Mouse (Mus musculus) MEL (cell line): ENCODE measurements at regions not wholly inside any gene's neighbourhood (a gene's known extent, or its start where the extent isn't known, plus 50 kb on each side); places are given as distances from the start of the nearest gene placed in this dataset.

Source experiments
- DNase-seq: peaks from one replicate; pipeline ENCODE4 v3.0.0; 2011; ENCODE audit warnings: low read depth, low spot score
- H3K27ac ChIP-seq: 2 replicates; pipeline ENCODE4 v1.5.1; 2012; ENCODE audit warnings: low read depth, mild to moderate bottlenecking, control low read depth, low read length, moderate library complexity; ENCODE audit not compliant: control insufficient read depth
- H3K27me3 ChIP-seq, 2 experiments: fragments of 150-350 bp in 1 of 2; sonication (generic) in 1 of 2; 2 replicates each; pipeline ENCODE4 v1.6.1; 2012; ENCODE audit warnings: low read length in 2 of 2, mild to moderate bottlenecking in 2 of 2, improper control_type of control experiment in 1 of 2, moderate library complexity in 1 of 2; ENCODE audit not compliant: insufficient read depth in 2 of 2, control insufficient read depth in 1 of 2
- H3K36me3 ChIP-seq, 2 experiments: 2 replicates each; pipeline ENCODE4 v1.6.1; 2012 to 2014; ENCODE audit warnings: low read length in 2 of 2, improper control_type of control experiment in 1 of 2, inconsistent platforms in 1 of 2, mild to moderate bottlenecking in 1 of 2; ENCODE audit not compliant: insufficient read depth in 2 of 2, control insufficient read depth in 1 of 2
- H3K4me1 ChIP-seq, 2 experiments: fragments of 150-350 bp in 1 of 2; sonication (generic) in 1 of 2; 2 replicates each; pipeline ENCODE4 v1.6.1; 2012; ENCODE audit warnings: low read length in 2 of 2, improper control_type of control experiment in 1 of 2, mild to moderate bottlenecking in 1 of 2; ENCODE audit not compliant: insufficient read depth in 2 of 2, control insufficient read depth in 1 of 2
- H3K4me3 ChIP-seq, 2 experiments: fragments of 150-350 bp in 1 of 2; sonication (generic) in 1 of 2; 2 replicates each; pipeline ENCODE4 v1.5.1; 2012; ENCODE audit warnings: low read depth in 2 of 2, low read length in 2 of 2, mild to moderate bottlenecking in 2 of 2, moderate library complexity in 2 of 2, control low read depth in 1 of 2, improper control_type of control experiment in 1 of 2; ENCODE audit not compliant: control insufficient read depth in 1 of 2, insufficient read depth in 1 of 2
- H3K79me2 ChIP-seq: 2 replicates; pipeline ENCODE4 v1.6.1; 2012; ENCODE audit warnings: mild to moderate bottlenecking, low read length, moderate library complexity; ENCODE audit not compliant: control insufficient read depth, poor library complexity, insufficient read depth
- H3K9ac ChIP-seq: 2 replicates; pipeline ENCODE4 v1.6.1; 2012; ENCODE audit warnings: low read depth, mild to moderate bottlenecking, control low read depth, low read length, moderate library complexity; ENCODE audit not compliant: control insufficient read depth, poor library complexity, severe bottlenecking
- H3K9me3 ChIP-seq: fragments of 150-350 bp; sonication (generic); replicated peaks from 2 replicates; pipeline ENCODE4 v1.6.1; 2012; ENCODE audit warnings: mild to moderate bottlenecking, low read length, improper control_type of control experiment, moderate library complexity; ENCODE audit not compliant: insufficient read depth
- BHLHE40 ChIP-seq: IDR thresholded peaks from 2 replicates; pipeline ENCODE4 v1.6.1; 2012; ENCODE audit warnings: low read depth, mild to moderate bottlenecking, inconsistent platforms, low read length, improper control_type of control experiment, borderline replicate concordance
- CHD2 ChIP-seq: IDR thresholded peaks from 2 replicates; pipeline ENCODE4 v1.6.1; 2011; ENCODE audit warnings: low read length, improper control_type of control experiment
- CTCF ChIP-seq, 3 experiments: IDR thresholded peaks in 2 of 3; conservative IDR thresholded peaks in 1 of 3; 2 replicates each; pipeline ENCODE4 v1.5.1; 2011 to 2012; ENCODE audit warnings: low read length in 3 of 3, low read depth in 2 of 3, mild to moderate bottlenecking in 2 of 3, improper control_type of control experiment in 1 of 3, inconsistent platforms in 1 of 3, mixed read lengths in 1 of 3, moderate library complexity in 1 of 3; ENCODE audit not compliant: control insufficient read depth in 1 of 3, insufficient read depth in 1 of 3, poor library complexity in 1 of 3, severe bottlenecking in 1 of 3
- ELF1 ChIP-seq: IDR thresholded peaks from 2 replicates; pipeline ENCODE4 v1.6.1; 2014; ENCODE audit warnings: low read depth, mild to moderate bottlenecking, inconsistent platforms, low read length, improper control_type of control experiment, moderate library complexity
- ETS1 ChIP-seq: IDR thresholded peaks from 2 replicates; pipeline ENCODE4 v1.6.1; 2012; ENCODE audit warnings: low read depth, mild to moderate bottlenecking, inconsistent platforms, low read length, improper control_type of control experiment, moderate library complexity
- GABPA ChIP-seq: IDR thresholded peaks from 2 replicates; pipeline ENCODE4 v1.6.1; 2012; ENCODE audit warnings: low read depth, mild to moderate bottlenecking, inconsistent platforms, low read length, improper control_type of control experiment, moderate library complexity
- HCFC1 ChIP-seq: IDR thresholded peaks from 2 replicates; pipeline ENCODE4 v1.6.1; 2012; ENCODE audit warnings: low read depth, mild to moderate bottlenecking, inconsistent platforms, low read length, improper control_type of control experiment, moderate library complexity
- JUND ChIP-seq: IDR thresholded peaks from 2 replicates; pipeline ENCODE4 v1.6.1; 2011; ENCODE audit warnings: low read depth, mild to moderate bottlenecking, improper control_type of control experiment, low read length
- KAT2A ChIP-seq: conservative IDR thresholded peaks from 2 replicates; pipeline ENCODE4 v1.6.1; 2012; ENCODE audit warnings: low read depth, low read length, improper control_type of control experiment, inconsistent platforms
- MEF2A ChIP-seq: IDR thresholded peaks from 2 replicates; pipeline ENCODE4 v1.6.1; 2014; ENCODE audit warnings: low read depth, mild to moderate bottlenecking, inconsistent platforms, low read length, improper control_type of control experiment; ENCODE audit not compliant: poor library complexity, insufficient replicate concordance, severe bottlenecking; ENCODE audit errors: extremely low read depth
- NELFE ChIP-seq: IDR thresholded peaks from 2 replicates; pipeline ENCODE4 v1.6.1; 2011; ENCODE audit warnings: low read depth, low read length, improper control_type of control experiment
- NRF1 ChIP-seq: IDR thresholded peaks from 2 replicates; pipeline ENCODE4 v1.6.1; 2014; ENCODE audit warnings: low read depth, mild to moderate bottlenecking, inconsistent platforms, low read length, improper control_type of control experiment, moderate library complexity; ENCODE audit not compliant: poor library complexity, insufficient read depth, severe bottlenecking
- POLR2A ChIP-seq, 2 experiments: IDR thresholded peaks; 2 replicates each; pipeline ENCODE4 v1.6.1; 2011 to 2012; ENCODE audit warnings: low read length in 2 of 2, mild to moderate bottlenecking in 2 of 2, control low read depth in 1 of 2, improper control_type of control experiment in 1 of 2, low read depth in 1 of 2, moderate library complexity in 1 of 2; ENCODE audit not compliant: control insufficient read depth in 1 of 2, insufficient read depth in 1 of 2, poor library complexity in 1 of 2
- POLR2AphosphoS2 ChIP-seq: IDR thresholded peaks from 2 replicates; pipeline ENCODE4 v1.6.1; 2011; ENCODE audit warnings: low read length, improper control_type of control experiment
- RAD21 ChIP-seq: IDR thresholded peaks from 2 replicates; pipeline ENCODE4 v1.6.1; 2011; ENCODE audit warnings: mild to moderate bottlenecking, low read depth, low read length, improper control_type of control experiment
- RCOR1 ChIP-seq: IDR thresholded peaks from 2 replicates; pipeline ENCODE4 v1.6.1; 2012; ENCODE audit warnings: low read depth, mild to moderate bottlenecking, inconsistent platforms, low read length, improper control_type of control experiment
- SIN3A ChIP-seq: IDR thresholded peaks from 2 replicates; pipeline ENCODE4 v1.6.1; 2012; ENCODE audit warnings: low read length, improper control_type of control experiment, inconsistent platforms
- SMC3 ChIP-seq: IDR thresholded peaks from 2 replicates; pipeline ENCODE4 v1.6.1; 2011; ENCODE audit warnings: low read depth, low read length, improper control_type of control experiment
- TAL1 ChIP-seq: IDR thresholded peaks from 2 replicates; pipeline ENCODE4 v1.6.1; 2012; ENCODE audit warnings: mild to moderate bottlenecking, inconsistent platforms, low read length, moderate library complexity, mixed read lengths
- USF1 ChIP-seq: IDR thresholded peaks from 2 replicates; pipeline ENCODE4 v1.6.1; 2014; ENCODE audit warnings: low read depth, mild to moderate bottlenecking, inconsistent platforms, low read length, improper control_type of control experiment, moderate library complexity
- USF2 ChIP-seq, 2 experiments: IDR thresholded peaks; 2 replicates each; pipeline ENCODE4 v1.6.1; 2011 to 2012; ENCODE audit warnings: improper control_type of control experiment in 2 of 2, low read length in 2 of 2, borderline replicate concordance in 1 of 2, inconsistent platforms in 1 of 2, low read depth in 1 of 2, mild to moderate bottlenecking in 1 of 2; ENCODE audit not compliant: insufficient read depth in 1 of 2
- ZC3H11A ChIP-seq: IDR thresholded peaks from 2 replicates; pipeline ENCODE4 v1.6.1; 2012; ENCODE audit warnings: low read depth, mild to moderate bottlenecking, inconsistent platforms, low read length, improper control_type of control experiment
- ZMIZ1 ChIP-seq: IDR thresholded peaks from 2 replicates; pipeline ENCODE4 v1.6.1; 2012; ENCODE audit warnings: low read depth, mild to moderate bottlenecking, inconsistent platforms, low read length, improper control_type of control experiment, moderate library complexity
- ZNF384 ChIP-seq: IDR thresholded peaks from 2 replicates; pipeline ENCODE4 v1.6.1; 2012; ENCODE audit warnings: low read depth, mild to moderate bottlenecking, inconsistent platforms, low read length, improper control_type of control experiment

DNA sequence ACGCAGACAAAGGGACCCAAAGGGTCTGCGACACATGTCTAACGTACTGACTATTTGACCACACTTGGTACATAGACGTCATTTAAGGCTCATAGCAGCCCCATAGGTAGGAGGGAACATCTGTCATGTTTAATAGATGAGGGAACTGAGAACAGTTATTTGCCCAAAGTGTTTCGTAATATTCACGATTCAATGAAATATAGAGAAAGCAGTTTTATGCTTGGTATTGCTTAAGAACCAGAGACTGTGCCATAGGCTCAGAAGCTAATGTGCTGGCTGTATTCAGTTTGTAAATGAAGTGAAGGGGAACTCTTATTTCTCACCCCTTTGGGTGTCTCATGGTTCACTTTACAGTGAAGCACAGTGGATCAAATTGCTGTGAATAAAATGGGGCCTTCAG is 65.7 kb upstream of the Plxnc1 start:
- H3K4me1 ChIP-seq, result peaks cover 0 to 3% of the 10 kb centered on the region in 2 experiments; a peak in 1 of 4 replicates
- no peaks in the 10 kb centered on the region for H3K79me2 ChIP-seq
- H3K27ac ChIP-seq, result no peak overlapping the region
- no peaks in the 10 kb centered on the region for H3K9me3 ChIP-seq
- no peak overlapping the region for H3K4me3 ChIP-seq
- no peak for DNase-seq
- no peaks in the 10 kb centered on the region; a peak in 1 of 4 replicates for H3K27me3 ChIP-seq
- TF ChIP-seq MEF2A, result no peak
- no peak for TF ChIP-seq BHLHE40
- TF ChIP-seq TAL1, result no peak
- TF ChIP-seq GABPA, result no peak
- no peak for TF ChIP-seq RAD21
- no peak for TF ChIP-seq NRF1
- no peak for TF ChIP-seq USF1
- TF ChIP-seq NELFE, result no peak
- no peak for TF ChIP-seq ZMIZ1
- no peak for TF ChIP-seq CHD2
- no peak for TF ChIP-seq POLR2A (IDR thresholded peaks at IDR 0.05; ENCODE audit: control insufficient read depth in 1 of 2, insufficient read depth in 1 of 2, low read depth in 1 of 2, low read length in 2 of 2, poor library complexity in 1 of 2)
- no peak for TF ChIP-seq ETS1
- TF ChIP-seq CTCF (IDR thresholded peaks at IDR 0.05 in 2 of 3, conservative IDR thresholded peaks at IDR 0.05 in 1 of 3; ENCODE audit: control insufficient read depth in 1 of 3, insufficient read depth in 1 of 3, low read depth in 2 of 3, low read length in 3 of 3, poor library complexity in 1 of 3, severe bottlenecking in 1 of 3), result no peak
- TF ChIP-seq ELF1, result no peak
- TF ChIP-seq JUND, result no peak
- TF ChIP-seq SMC3, result no peak
- TF ChIP-seq USF2 (IDR thresholded peaks at IDR 0.05; ENCODE audit: borderline replicate concordance in 1 of 2, insufficient read depth in 1 of 2, low read depth in 1 of 2, low read length in 2 of 2), result no peak
- TF ChIP-seq POLR2AphosphoS2, result no peak
- no peak overlapping the region for H3K9ac ChIP-seq
- no peaks in the 10 kb centered on the region; a peak in 2 of 4 replicates for H3K36me3 ChIP-seq

GRCm38 (mm10) chr10:95009081-95009480 is 64.4 kb upstream of the Plxnc1 start:
- Histone ChIP-seq H3K9me3 (no peaks in the 10 kb centered on the region), H3K36me3 (no peaks in the 10 kb centered on the region; a peak in 2 of 4 replicates), H3K27me3 (no peaks in the 10 kb centered on the region; a peak in 1 of 4 replicates), H3K4me3 (no peak overlapping the region), H3K79me2 (no peaks in the 10 kb centered on the region), H3K4me1 (peaks cover 0 to 3% of the 10 kb centered on the region in 2 experiments; a peak in 1 of 4 replicates), H3K27ac (no peak overlapping the region), H3K9ac (no peak overlapping the region)
- TF ChIP-seq RCOR1 (no peak), BHLHE40 (no peak), JUND (no peak), USF2 (IDR thresholded peaks at IDR 0.05; ENCODE audit: borderline replicate concordance in 1 of 2, insufficient read depth in 1 of 2, low read depth in 1 of 2, low read length in 2 of 2) (no peak), RAD21 (no peak), ZC3H11A (no peak), SIN3A (no peak), HCFC1 (no peak), USF1 (no peak), ZNF384 (no peak), KAT2A (no peak)
- DNase-seq, result no peak
